Mouse (Mus musculus) cerebellum, adult 18-20 months (tissue): ENCODE results near the gene S100a7a.

Experiments used
- DNase-seq, 2 experiments: peaks; one replicate each; pipeline ENCODE4 v3.0.0; 2021

S100a7a gene

GRCm38 (mm10) chr3:90629298-90629697, 24.5 kb upstream of the S100a7a start:
- DNase-seq, result no peak

DNA sequence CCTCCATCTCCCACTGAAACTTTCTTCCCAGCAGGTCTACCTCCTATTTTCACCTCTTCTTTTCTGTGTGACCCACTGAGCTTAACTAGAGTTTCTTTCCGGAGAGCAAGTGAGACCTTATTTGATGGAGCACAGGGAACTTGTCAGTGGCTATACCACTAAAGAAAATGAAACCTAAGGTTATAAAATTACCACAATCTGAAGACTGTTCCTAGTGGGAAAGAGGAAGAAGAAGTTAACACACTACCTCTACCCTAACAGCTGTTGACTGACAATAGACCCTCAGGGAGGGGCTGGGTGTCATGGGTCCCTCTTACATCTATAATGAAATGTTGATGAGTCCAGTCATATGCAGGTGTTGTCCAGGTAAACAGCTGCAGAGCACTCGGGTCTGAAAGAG, 21.8 kb upstream of the S100a7a start:
- no peak for DNase-seq

- DNase-seq, result no peak
Measured at GRCm38 (mm10) chr3:90638511-90639275, 15.1 kb upstream of the S100a7a start.

DNA sequence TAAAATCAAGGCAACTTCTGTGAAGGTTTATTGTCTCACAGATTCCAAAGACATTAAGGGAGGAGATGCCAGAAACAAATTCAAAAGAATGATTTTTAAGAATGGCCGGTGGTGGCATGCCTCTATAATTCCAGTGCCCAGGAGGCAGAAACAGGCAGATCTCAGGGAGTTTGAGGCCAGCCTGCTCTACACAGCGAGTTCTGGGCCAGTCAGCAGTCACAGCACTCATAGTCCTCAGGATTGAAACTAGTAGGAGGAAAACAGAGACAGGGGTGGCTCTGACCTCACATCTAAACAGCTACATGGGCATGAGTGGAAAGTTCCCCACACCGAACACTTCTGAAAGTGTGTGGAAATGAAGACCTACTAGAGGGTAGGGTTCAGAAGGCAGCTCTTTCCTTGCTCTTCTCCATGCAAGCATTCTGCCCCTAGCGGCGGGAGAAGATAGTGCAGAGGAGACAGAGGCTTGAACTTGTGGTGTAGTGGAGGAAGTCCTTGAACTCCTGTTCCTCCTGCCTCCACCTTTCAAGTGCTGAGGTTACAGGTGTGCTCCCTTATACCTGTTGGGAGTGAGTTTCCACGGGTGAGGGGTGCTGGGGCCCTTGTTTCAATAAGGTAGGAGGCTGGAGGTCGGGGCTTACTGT, 14.2 kb upstream of the S100a7a start:
- peak; percentile 8 to 10 for DNase-seq

GRCm38 (mm10) chr3:90640981-90641380, 12.8 kb upstream of the S100a7a start:
- no peak for DNase-seq

DNA sequence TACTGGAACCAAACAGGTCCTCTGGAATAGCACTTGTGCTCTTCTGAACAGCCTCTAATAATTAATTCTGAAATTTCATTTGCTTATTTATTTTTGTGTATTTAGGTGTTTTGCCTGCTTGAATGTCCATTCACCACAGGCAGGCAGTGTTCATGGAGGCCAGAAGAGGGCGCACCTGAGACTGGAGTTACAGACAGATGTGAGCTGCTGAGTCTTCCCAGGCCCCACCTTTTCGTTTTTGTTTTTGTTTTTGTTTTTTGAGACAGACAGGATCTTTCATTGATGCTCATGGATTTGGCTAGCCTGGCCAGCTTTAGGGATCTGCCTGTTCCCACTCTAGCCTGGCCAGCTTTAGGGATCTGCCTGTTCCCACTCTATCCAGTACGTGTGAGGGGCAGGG, 9.6 kb upstream of the S100a7a start:
- peak in 1 of 2 experiments; percentile 8 for DNase-seq

- no peak for DNase-seq
Measured at GRCm38 (mm10) chr3:90647291-90647690, 6.5 kb upstream of the S100a7a start.

- no peak for DNase-seq
Measured at GRCm38 (mm10) chr3:90648981-90649380, 4.8 kb upstream of the S100a7a start.

DNA sequence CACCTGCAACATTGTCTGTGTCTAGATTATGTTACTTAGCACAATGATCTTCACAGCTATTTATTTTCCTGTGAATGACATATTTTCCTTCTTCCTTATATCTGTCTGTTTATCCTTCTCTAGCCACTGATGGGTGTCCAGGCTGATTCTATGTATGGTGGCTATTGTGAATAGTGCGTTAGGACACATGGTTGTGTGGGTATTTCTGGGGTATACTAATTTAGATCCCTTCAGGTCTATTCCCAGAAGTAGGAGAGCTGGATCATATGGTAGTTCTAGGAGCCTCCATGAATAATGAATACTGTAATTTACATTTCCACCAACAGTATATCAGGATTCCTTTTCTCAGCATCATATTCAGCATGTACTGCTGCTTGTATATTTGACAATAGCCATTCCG, 4.0 kb upstream of the S100a7a start:
- no peak for DNase-seq

- DNase-seq, result peak; percentile 69 to 70
Measured at GRCm38 (mm10) chr3:90652878-90653508, 824 bp upstream of the S100a7a start.

DNA sequence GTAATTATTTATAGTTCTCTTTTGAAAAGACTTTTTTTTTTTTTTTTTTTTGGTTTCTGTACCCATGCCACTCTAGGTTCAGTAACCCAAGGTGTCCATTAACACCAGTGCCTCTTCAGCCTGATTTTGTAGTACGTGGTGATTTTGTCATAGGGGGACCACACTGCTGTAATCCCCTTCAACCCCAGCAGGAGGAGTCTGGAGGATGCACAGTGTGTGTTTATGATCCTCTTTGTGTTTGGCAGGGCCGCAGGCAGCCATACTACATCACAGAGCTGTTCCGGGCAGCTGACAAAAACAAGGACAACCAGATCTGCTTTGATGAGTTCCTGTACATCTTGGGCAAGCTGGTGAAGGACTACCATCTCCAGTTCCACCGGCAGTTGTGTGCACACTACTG, 3.6 kb downstream of the S100a7a start:
- no peak for DNase-seq

GRCm38 (mm10) chr3:90659364-90660044, 5.7 kb downstream of the S100a7a start:
- DNase-seq, result no peak

DNA sequence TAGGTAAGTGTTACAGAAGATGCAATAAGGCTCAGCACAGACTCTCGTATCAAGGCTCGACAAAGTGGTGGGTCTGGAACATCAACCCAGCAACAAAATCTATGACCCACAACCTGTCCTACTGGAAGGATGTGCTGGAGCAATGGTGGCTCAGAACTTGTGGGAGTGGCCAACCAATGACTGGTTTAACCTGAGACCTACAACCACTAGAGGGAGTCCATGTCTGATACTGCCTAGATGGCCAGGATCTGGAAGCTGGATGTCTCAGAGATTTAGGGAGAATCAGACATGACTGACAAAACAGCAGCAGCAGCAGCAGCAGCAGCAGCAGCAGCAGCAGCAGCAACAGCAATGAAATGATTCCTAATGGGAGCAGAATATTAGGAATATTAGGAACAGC, 10.4 kb downstream of the S100a7a start:
- DNase-seq, result no peak

DNA sequence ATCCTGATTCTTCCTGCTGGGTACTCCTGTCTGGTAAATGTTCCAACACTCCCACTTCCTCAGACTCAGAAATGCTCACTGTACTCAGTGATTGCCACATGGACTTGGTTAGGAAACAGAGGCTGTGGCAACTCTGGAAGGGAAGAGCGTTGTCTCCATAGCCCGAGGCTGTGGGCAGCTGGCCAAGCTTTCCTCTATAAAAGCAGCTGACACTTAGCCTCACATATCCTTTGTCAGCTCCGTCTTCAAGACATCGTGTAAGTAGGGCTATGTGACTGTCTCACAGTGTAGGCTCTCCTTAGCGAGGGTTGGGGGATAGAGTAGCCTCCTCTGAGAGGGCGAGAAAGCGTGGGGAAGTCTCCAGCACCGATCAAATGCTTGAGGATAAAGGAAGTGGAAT, 15.0 kb downstream of the S100a7a start, which contains the start of gene S100a8:
Gene S100a8 (plus strand): TSS at position 133 of the 400 bp plus-strand sequence.
- DNase-seq, result no peak

DNA sequence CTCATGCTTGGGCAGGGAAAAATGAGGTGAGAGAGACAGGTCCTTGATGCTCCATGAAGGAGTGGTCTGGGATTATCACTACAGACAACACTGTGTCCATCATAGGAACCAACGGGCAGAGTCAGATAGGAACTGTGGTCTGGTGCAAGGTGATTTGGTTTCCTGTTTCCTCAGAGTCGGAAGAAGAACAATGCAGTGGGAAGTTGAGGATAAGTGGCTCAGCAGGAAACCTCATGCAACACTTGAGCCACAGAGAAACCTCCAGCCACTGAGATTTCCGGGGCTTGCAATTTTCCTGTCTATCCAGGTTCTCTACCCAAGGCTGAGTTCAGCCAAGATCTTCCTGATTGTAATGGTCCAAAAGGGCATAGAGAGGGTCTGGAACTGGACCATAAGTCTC, 24.8 kb downstream of the S100a7a start:
- DNase-seq, result no peak

GRCm38 (mm10) chr3:90683929-90684328, 30.1 kb downstream of the S100a7a start:
- DNase-seq, result no peak

- DNase-seq, result no peak
Measured at GRCm38 (mm10) chr3:90686835-90687234, 33.0 kb downstream of the S100a7a start.

GRCm38 (mm10) chr3:90693496-90693895, 39.7 kb downstream of the S100a7a start:
- no peak for DNase-seq

DNA sequence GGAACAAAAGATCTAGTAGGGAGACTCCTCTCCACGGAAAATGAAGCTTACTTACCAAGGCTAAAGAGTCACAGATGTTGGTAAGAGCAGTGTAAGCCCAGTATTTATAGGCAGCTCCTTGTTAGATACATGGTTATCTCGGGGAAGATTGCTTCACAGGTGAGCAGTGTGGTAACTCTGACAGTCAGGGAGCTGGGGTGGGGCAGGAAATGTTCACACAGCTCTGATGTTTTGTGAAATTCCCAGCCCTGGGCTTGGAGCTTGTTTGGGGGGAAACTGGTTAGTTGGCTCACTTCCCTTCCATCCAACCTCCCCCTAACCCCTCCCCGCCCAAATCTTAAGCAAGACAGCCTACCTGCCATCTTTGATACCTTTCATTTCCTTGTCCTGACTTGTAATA, 41.8 kb downstream of the S100a7a start, which contains the start of gene S100a9:
Gene S100a9 (minus strand): TSS at position 109 of the 400 bp plus-strand sequence.
- DNase-seq, result no peak

- no peak for DNase-seq
Measured at GRCm38 (mm10) chr3:90702244-90702643, 48.4 kb downstream of the S100a7a start.
